Mouse (Mus musculus) c-Kit-positive CD71-negative TER-119-negative erythroid progenitor cells, embryonic 14.5 days (primary cell): ENCODE results near the gene Trp53i13.
"Not testable (repeated sequence)": the region's sequence is repeated elsewhere in the genome, so short reads cannot be mapped to it uniquely, and the experiment has no call there.

Source experiments
- DNase-seq: peaks from one replicate; pipeline ENCODE4 v3.0.0-alpha.2; 2013; ENCODE audit warnings: low read depth

Gene Trp53i13

GRCm38 (mm10) chr11:77515637-77516552, at the start of gene Trp53i13:
Gene Trp53i13, minus strand, starts transcription at chr11:77515980.
- DNase-seq, result no peak

GRCm38 (mm10) chr11:77545261-77545660, 29.5 kb upstream of the Trp53i13 start:
- DNase-seq, result no peak

- DNase-seq, result no peak
These were observed 16.5 kb upstream of the Trp53i13 start for GRCm38 (mm10) chr11:77532202-77532846.

GRCm38 (mm10) chr11:77530862-77531261, 15.1 kb upstream of the Trp53i13 start:
- no peak for DNase-seq

GRCm38 (mm10) chr11:77529644-77530043, 13.9 kb upstream of the Trp53i13 start:
- DNase-seq, result no peak

- not testable (repeated sequence) for DNase-seq
These were observed 12.6 kb upstream of the Trp53i13 start for GRCm38 (mm10) chr11:77528420-77528819.

GRCm38 (mm10) chr11:77525804-77526486, 10.2 kb upstream of the Trp53i13 start:
- no peak for DNase-seq

GRCm38 (mm10) chr11:77520601-77521529, 5.1 kb upstream of the Trp53i13 start:
- DNase-seq, result no peak

GRCm38 (mm10) chr11:77519043-77519442, 3.3 kb upstream of the Trp53i13 start, which contains the start of gene Gm10392:
Gene Gm10392, minus strand, starts transcription at chr11:77519198.
- DNase-seq, result no peak

- DNase-seq, result no peak
These were observed 2.4 kb upstream of the Trp53i13 start for GRCm38 (mm10) chr11:77518051-77518798.

- DNase-seq, result no peak
These were observed 1.0 kb upstream of the Trp53i13 start for GRCm38 (mm10) chr11:77516553-77517425.

- no peak for DNase-seq
These were observed 746 bp downstream of the Trp53i13 start, which contains the start of gene Abhd15 for GRCm38 (mm10) chr11:77514832-77515636. Gene Abhd15, plus strand, starts transcription at chr11:77515121.

- no peak for DNase-seq
These were observed 1.4 kb downstream of the Trp53i13 start for GRCm38 (mm10) chr11:77514281-77514831.

- DNase-seq, result no peak
These were observed 2.0 kb downstream of the Trp53i13 start for GRCm38 (mm10) chr11:77513811-77514170.

- DNase-seq, result no peak
These were observed 2.6 kb downstream of the Trp53i13 start for GRCm38 (mm10) chr11:77512891-77513810.

- DNase-seq, result no peak
These were observed 4.4 kb downstream of the Trp53i13 start for GRCm38 (mm10) chr11:77511336-77511735.
